ENCODE assay signal across 8 mouse cellular contexts in genomic region chrX:155337905-155338721, GRCm38 (mm10). TPM values are rescaled to one million over a fixed set of nuclear protein-coding genes. Genes with fewer than 3 reads are reported as not detected.
DNase-seq lines count a peak whose midpoint lies in the region; ATAC-seq and TF ChIP-seq lines count a peak whose summit lies in the region.

No protein-coding gene starts in this region.

- ATAC-seq in CD4-positive, CD25-positive, alpha-beta regulatory T cell, adult 4 months = peak; percentile 94
- ATAC-seq in heart, embryonic 15.5 days (replicated peaks; ENCODE audit: insufficient number of reproducible peaks, insufficient read depth, low FRiP score, low read depth) = peak; percentile 96
- ATAC-seq in liver, embryonic 16.5 days (ENCODE audit: low read depth) = peak; percentile 96
- ATAC-seq in neural tube, embryonic 13.5 days (ENCODE audit: low read depth) = peak; percentile 99

- no peak overlapping the region for H3K27ac ChIP-seq in brown adipose tissue, adult 24 weeks (replicated peaks; ENCODE audit: low read depth, low read length)
- H3K27ac ChIP-seq in heart, embryonic 15.5 days = peak overlapping the region; percentile 89
- H3K27ac ChIP-seq in liver, embryonic 16.5 days (ENCODE audit: low read length) = peak overlapping the region; percentile 72
- peak overlapping the region; percentile 67; the same call in 1 of the 2 replicates for H3K27ac ChIP-seq in neural tube, embryonic 13.5 days (replicated peaks)
- H3K27ac ChIP-seq in testis, adult 2 months (ENCODE audit: control insufficient read depth, insufficient read depth, low read depth, low read length) = peak overlapping the region; percentile 68

- peak overlapping the region; percentile 60 for H3K4me2 ChIP-seq in heart, embryonic 15.5 days
- H3K4me2 ChIP-seq in liver, embryonic 16.5 days (ENCODE audit: low read depth, low read length) = peak overlapping the region; percentile 70
- H3K4me2 ChIP-seq in neural tube, embryonic 13.5 days = peak overlapping the region; percentile 60

- peak overlapping the region; percentile 72 for H3K4me3 ChIP-seq in brown adipose tissue, adult 24 weeks (ENCODE audit: insufficient read depth, low read depth, low read length)
- H3K4me3 ChIP-seq in heart, embryonic 15.5 days = peak overlapping the region; percentile 66
- H3K4me3 ChIP-seq in liver, embryonic 16.5 days (ENCODE audit: low read depth, low read length) = peak overlapping the region; percentile 69
- H3K4me3 ChIP-seq in neural tube, embryonic 13.5 days = peak overlapping the region; percentile 57
- peak overlapping the region; percentile 89 for H3K4me3 ChIP-seq in testis, adult 2 months (ENCODE audit: control insufficient read depth, low read depth, low read length)

- H3K27me3 ChIP-seq in heart, embryonic 15.5 days = no peaks in the 10 kb centered on the region
- no peaks in the 10 kb centered on the region for H3K27me3 ChIP-seq in liver, embryonic 16.5 days (ENCODE audit: control insufficient read depth, insufficient read depth, low read depth, low read length)
- no peaks in the 10 kb centered on the region for H3K27me3 ChIP-seq in neural tube, embryonic 13.5 days
- H3K27me3 ChIP-seq in testis, adult 2 months (ENCODE audit: control insufficient read depth, insufficient read depth, low read length) = no peaks in the 10 kb centered on the region

- H3K36me3 ChIP-seq in heart, embryonic 15.5 days = no peaks in the 10 kb centered on the region
- H3K36me3 ChIP-seq in liver, embryonic 16.5 days (ENCODE audit: control insufficient read depth, insufficient read depth) = no peaks in the 10 kb centered on the region
- H3K36me3 ChIP-seq in neural tube, embryonic 13.5 days = no peaks in the 10 kb centered on the region
- H3K36me3 ChIP-seq in testis, adult 2 months (ENCODE audit: control insufficient read depth, insufficient read depth, low read length) = no peaks in the 10 kb centered on the region

- H3K9me3 ChIP-seq in heart, embryonic 15.5 days (replicated peaks) = no peaks in the 10 kb centered on the region
- no peaks in the 10 kb centered on the region for H3K9me3 ChIP-seq in liver, embryonic 16.5 days (replicated peaks; ENCODE audit: control insufficient read depth, low read length)
- no peaks in the 10 kb centered on the region for H3K9me3 ChIP-seq in neural tube, embryonic 13.5 days

- WGBS in heart, embryonic 15.5 days = 16% methylated on average over 49 of the region's 49 CpGs
- WGBS in liver, embryonic 16.5 days (ENCODE audit: insufficient replicate concordance) = 15% methylated on average over 48 of the region's 49 CpGs
- WGBS in neural tube, embryonic 13.5 days = 17% methylated on average over 49 of the region's 49 CpGs

- no peak for TF ChIP-seq CTCF in testis, adult 2 months (IDR thresholded peaks at IDR 0.05; ENCODE audit: control insufficient read depth, insufficient read depth, insufficient replicate concordance, low read depth, low read length)

- no peaks in the 10 kb centered on the region for H3K4me1 ChIP-seq in brown adipose tissue, adult 24 weeks (ENCODE audit: control insufficient read depth, insufficient read depth, insufficient read length, low read length)
- no peaks in the 10 kb centered on the region for H3K4me1 ChIP-seq in heart, embryonic 15.5 days (replicated peaks)
- no peaks in the 10 kb centered on the region for H3K4me1 ChIP-seq in liver, embryonic 16.5 days (ENCODE audit: control insufficient read depth, low read depth, low read length)
- peaks cover 6% of the 10 kb centered on the region; the same call in 1 of the 2 replicates for H3K4me1 ChIP-seq in neural tube, embryonic 13.5 days (replicated peaks)
- H3K4me1 ChIP-seq in testis, adult 2 months (ENCODE audit: control insufficient read depth, insufficient read depth, low read length) = no peaks in the 10 kb centered on the region

- peak; percentile 73 for TF ChIP-seq POLR2A in testis, adult 2 months (IDR thresholded peaks at IDR 0.05; ENCODE audit: control insufficient read depth, low read depth, low read length)

- peak overlapping the region; percentile 68 for H3K9ac ChIP-seq in heart, embryonic 15.5 days
- H3K9ac ChIP-seq in liver, embryonic 16.5 days (ENCODE audit: low read depth, low read length) = peak overlapping the region; percentile 64
- peak overlapping the region; percentile 70 for H3K9ac ChIP-seq in neural tube, embryonic 13.5 days

- peak; percentile 30 for DNase-seq in fibroblast of lung, adult 2 months (ENCODE audit: low read depth)
- DNase-seq in kidney, postnatal 25 days = peak; percentile 79 to 85

RNA-seq across cellular contexts. Expression of gene Prdx4, which starts 2.4 kb away (rescaled TPM):
- 10 to 100 TPM; 36.6 to 41.6 TPM for polyA plus RNA-seq in CD4-positive, CD25-positive, alpha-beta regulatory T cell, adult 4 months (2017; shearing (Covaris generic))
- 30.6 and 41.9 TPM in 2 replicates for polyA plus RNA-seq in brown adipose tissue, adult 24 weeks (2012; ENCODE audit: insufficient read depth, insufficient read length, missing spikeins)
- polyA plus RNA-seq in heart, embryonic 15.5 days (2015; fragmentation: Nextera tagmentation; extraction: Ambion mirVana) = 227 and 248 TPM in 2 replicates
- 220 and 229 TPM in 2 replicates for polyA plus RNA-seq in liver, embryonic 16.5 days (2015; fragmentation: Nextera tagmentation; extraction: Ambion mirVana)
- polyA plus RNA-seq in neural tube, embryonic 13.5 days (2015; fragmentation: Nextera tagmentation; extraction: Ambion mirVana) = 109 and 120 TPM in 2 replicates
- 133 and 179 TPM in 2 replicates for polyA plus RNA-seq in testis, adult 2 months (2012; rRNA removed)
